Mouse (Mus musculus) kidney, embryonic 16.5 days (tissue): Measurements from ENCODE around the gene Olfr1434. TPM values are rescaled to one million over a fixed set of nuclear protein-coding genes. Genes with fewer than 3 reads are reported as not detected.
"Not testable (repeated sequence)": the region's sequence is repeated elsewhere in the genome, so short reads cannot be mapped to it uniquely, and the experiment has no call there.

Source experiments
- ATAC-seq: fragments of 200-750 bp; cut with Nextera tagmentation; 2 replicates; pipeline ENCODE4 v1.8.0; 2017; ENCODE audit warnings: moderate TSS enrichment; ENCODE audit not compliant: low FRiP score, low TSS enrichment
- H3K27ac ChIP-seq: fragments of 300-500 bp; sonication (generic); 2 replicates; pipeline ENCODE4 v1.5.1; 2014; ENCODE audit warnings: low read length
- H3K27me3 ChIP-seq: fragments of 300-500 bp; sonication (generic); 2 replicates; pipeline ENCODE4 v1.6.1; 2014; ENCODE audit warnings: low read length, control low read depth, mixed read lengths; ENCODE audit not compliant: insufficient read depth
- H3K36me3 ChIP-seq: fragments of 300-500 bp; sonication (generic); 2 replicates; pipeline ENCODE4 v1.6.1; 2014; ENCODE audit warnings: low read length, control low read depth, mixed read lengths; ENCODE audit not compliant: insufficient read depth
- H3K4me1 ChIP-seq: fragments of 300-500 bp; sonication (generic); 2 replicates; pipeline ENCODE4 v1.6.1; 2014; ENCODE audit warnings: low read length, control low read depth, mixed read lengths; ENCODE audit not compliant: insufficient read depth
- H3K4me2 ChIP-seq: fragments of 300-500 bp; sonication (generic); replicated peaks from 2 replicates; pipeline ENCODE4 v1.6.1; 2014; ENCODE audit warnings: low read depth, low read length
- H3K4me3 ChIP-seq: fragments of 300-500 bp; sonication (generic); 2 replicates; pipeline ENCODE4 v1.5.1; 2014; ENCODE audit warnings: mild to moderate bottlenecking, low read length
- H3K9ac ChIP-seq: fragments of 300-500 bp; sonication (generic); replicated peaks from 2 replicates; pipeline ENCODE4 v1.6.1; 2014; ENCODE audit warnings: low read length
- H3K9me3 ChIP-seq: fragments of 300-500 bp; sonication (generic); 2 replicates; pipeline ENCODE4 v1.6.1; 2016; ENCODE audit warnings: low read length, control low read depth
- WGBS: fragments of 180-500 bp; shearing (Covaris S2); extraction: QIAGEN DNeasy Blood & Tissue Kit; methylation state at CpG from one replicate; pipeline ENCODE4 v1.1.7; 2014; 5-methylcytosine and 5-hydroxymethylcytosine counted together
- polyA plus RNA-seq: library from polyadenylated mRNA; unstranded; fragments of >200 nt; fragmentation: Nextera tagmentation; extraction: Ambion mirVana; gene quantifications from 2 replicates; pipeline ENCODE4 v1.2.1, GENCODE M21; 2015

The Olfr1434 gene
- not detected in 2 replicates for polyA plus RNA-seq

- H3K27me3 ChIP-seq, result no peaks in the 10 kb centered on the region
- no peak within 1 kb of the TSS for H3K4me2 ChIP-seq
- H3K27ac ChIP-seq, result no peak within 1 kb of the TSS
- H3K9ac ChIP-seq, result no peak within 1 kb of the TSS
- 76% methylated on average over 2 of the region's 2 CpGs for WGBS
- no peaks in the 10 kb centered on the region for H3K9me3 ChIP-seq
- ATAC-seq, result no peak
- H3K4me1 ChIP-seq, result no peaks in the 10 kb centered on the region
- H3K4me3 ChIP-seq, result no peak within 1 kb of the TSS
- no peaks in the 10 kb centered on the region for H3K36me3 ChIP-seq
Observed at GRCm38 (mm10) chr19:12279554-12279953, at the start of gene Olfr1434. TSS of gene Olfr1434 (plus strand) at chr19:12279854.

- not testable (repeated sequence) for H3K4me2 ChIP-seq, H3K4me3 ChIP-seq, H3K27me3 ChIP-seq, ATAC-seq, H3K4me1 ChIP-seq, H3K9ac ChIP-seq, H3K27ac ChIP-seq, H3K9me3 ChIP-seq, H3K36me3 ChIP-seq
Observed at GRCm38 (mm10) chr19:12232496-12232895, 47.2 kb upstream of the Olfr1434 start, which contains the start of gene Olfr1432. TSS of gene Olfr1432 (minus strand) at chr19:12232596.

GRCm38 (mm10) chr19:12241559-12241958, 38.1 kb upstream of the Olfr1434 start, which contains the start of gene Olfr262:
TSS of gene Olfr262 (minus strand) at chr19:12241659.
- no peaks in the 10 kb centered on the region for H3K4me1 ChIP-seq
- H3K4me3 ChIP-seq, result no peak within 1 kb of the TSS
- H3K27me3 ChIP-seq, result no peaks in the 10 kb centered on the region
- WGBS, result 92% methylated on average over 1 of the region's 1 CpGs
- H3K9me3 ChIP-seq, result no peaks in the 10 kb centered on the region
- H3K9ac ChIP-seq, result no peak within 1 kb of the TSS
- no peaks in the 10 kb centered on the region for H3K36me3 ChIP-seq
- no peak within 1 kb of the TSS for H3K27ac ChIP-seq
- no peak within 1 kb of the TSS for H3K4me2 ChIP-seq
- ATAC-seq, result no peak

GRCm38 (mm10) chr19:12260732-12261131, 18.9 kb upstream of the Olfr1434 start, which contains the start of gene Olfr235:
TSS of gene Olfr235 (plus strand) at chr19:12261032.
- no peaks in the 10 kb centered on the region for H3K9me3 ChIP-seq
- no peak within 1 kb of the TSS for H3K9ac ChIP-seq
- WGBS, result 55% methylated on average over 1 of the region's 1 CpGs
- no peak within 1 kb of the TSS for H3K4me3 ChIP-seq
- no peaks in the 10 kb centered on the region for H3K36me3 ChIP-seq
- no peaks in the 10 kb centered on the region for H3K27me3 ChIP-seq
- no peak for ATAC-seq
- no peak within 1 kb of the TSS for H3K27ac ChIP-seq
- no peaks in the 10 kb centered on the region for H3K4me1 ChIP-seq
- no peak within 1 kb of the TSS for H3K4me2 ChIP-seq

- H3K27ac ChIP-seq, result no peak overlapping the region
- H3K4me2 ChIP-seq, result no peak overlapping the region
- no peaks in the 10 kb centered on the region for H3K27me3 ChIP-seq
- no peaks in the 10 kb centered on the region for H3K4me1 ChIP-seq
- H3K4me3 ChIP-seq, result no peak overlapping the region
- H3K36me3 ChIP-seq, result no peaks in the 10 kb centered on the region
- no peak for ATAC-seq
- no peaks in the 10 kb centered on the region for H3K9me3 ChIP-seq
- H3K9ac ChIP-seq, result no peak overlapping the region
Observed at GRCm38 (mm10) chr19:12292979-12293378, 13.3 kb downstream of the Olfr1434 start.

- H3K27me3 ChIP-seq, H3K4me3 ChIP-seq, H3K36me3 ChIP-seq, H3K9ac ChIP-seq, H3K9me3 ChIP-seq, H3K27ac ChIP-seq, H3K4me2 ChIP-seq, ATAC-seq, H3K4me1 ChIP-seq: not testable (repeated sequence)
- 68% methylated on average over 1 of the region's 1 CpGs for WGBS
Observed at GRCm38 (mm10) chr19:12299030-12299429, 19.4 kb downstream of the Olfr1434 start, which contains the start of gene Olfr1436. TSS of gene Olfr1436 (minus strand) at chr19:12299130.

GRCm38 (mm10) chr19:12325001-12325400, 45.3 kb downstream of the Olfr1434 start, which contains the start of gene Olfr1437:
TSS of gene Olfr1437 (minus strand) at chr19:12325101.
- ATAC-seq, result no peak
- 79% methylated on average over 2 of the region's 2 CpGs for WGBS

More at GRCm38 (mm10) chr19:12325001-12325400, 45.3 kb downstream of the Olfr1434 start, which contains the start of gene Olfr1437:
- H3K4me1 ChIP-seq, result no peaks in the 10 kb centered on the region
- H3K27ac ChIP-seq, result no peak within 1 kb of the TSS
- no peaks in the 10 kb centered on the region for H3K27me3 ChIP-seq
- no peak within 1 kb of the TSS for H3K4me3 ChIP-seq
- H3K9ac ChIP-seq, result no peak within 1 kb of the TSS
- H3K36me3 ChIP-seq, result no peaks in the 10 kb centered on the region
- no peak within 1 kb of the TSS for H3K4me2 ChIP-seq
- H3K9me3 ChIP-seq, result no peaks in the 10 kb centered on the region

Other genes with a start within 250 kb of the Olfr1434 start
- not detected in 2 replicates for gene Olfr1423, start 238.5 kb upstream of the Olfr1434 start, polyA plus RNA-seq
- gene Olfr1424, start 217.2 kb upstream of the Olfr1434 start, polyA plus RNA-seq, result not detected in 2 replicates
- not detected in 2 replicates for gene Olfr1425, start 202.1 kb upstream of the Olfr1434 start, polyA plus RNA-seq
- not detected in 2 replicates for gene Olfr1426, start 187.8 kb upstream of the Olfr1434 start, polyA plus RNA-seq
- gene Olfr1427, start 176.5 kb upstream of the Olfr1434 start, polyA plus RNA-seq, result not detected in 2 replicates
- not detected in 2 replicates for gene Olfr1428, start 164.0 kb upstream of the Olfr1434 start, polyA plus RNA-seq
- gene Olfr76, start 156.7 kb upstream of the Olfr1434 start, polyA plus RNA-seq, result not detected in 2 replicates
- not detected in 2 replicates for gene Olfr1555-ps1, start 109.7 kb upstream of the Olfr1434 start, polyA plus RNA-seq
- gene Olfr1431, start 79.2 kb upstream of the Olfr1434 start, polyA plus RNA-seq, result not detected in 2 replicates
- gene Olfr1432, start 47.3 kb upstream of the Olfr1434 start, polyA plus RNA-seq, result not detected in 2 replicates
- gene Olfr262, start 38.2 kb upstream of the Olfr1434 start, polyA plus RNA-seq, result not detected in 2 replicates
- not detected in 2 replicates for gene Olfr235, start 18.8 kb upstream of the Olfr1434 start, polyA plus RNA-seq
- gene Olfr1436, start 19.3 kb downstream of the Olfr1434 start, polyA plus RNA-seq, result not detected in 2 replicates
- gene Olfr1437, start 45.2 kb downstream of the Olfr1434 start, polyA plus RNA-seq, result not detected in 2 replicates
- not detected in 2 replicates for gene Olfr1438-ps1, start 56.1 kb downstream of the Olfr1434 start, polyA plus RNA-seq
- gene Olfr1440, start 107.4 kb downstream of the Olfr1434 start, polyA plus RNA-seq, result not detected in 2 replicates
- not detected in 2 replicates for gene Olfr1441, start 137.6 kb downstream of the Olfr1434 start, polyA plus RNA-seq
- not detected in 2 replicates for gene Pfpl, start 148.1 kb downstream of the Olfr1434 start, polyA plus RNA-seq
- gene Mpeg1, start 180.9 kb downstream of the Olfr1434 start, polyA plus RNA-seq, result 0.54 and 0.62 TPM in 2 replicates
- 6.1 and 6.6 TPM in 2 replicates for gene Dtx4, start 221.6 kb downstream of the Olfr1434 start, polyA plus RNA-seq